Mouse (Mus musculus) forebrain, embryonic 12.5 days (tissue): ENCODE measurements at regions not wholly inside any gene's neighbourhood (a gene's known extent, or its start where the extent isn't known, plus 50 kb on each side); places are given as distances from the start of the nearest gene placed in this dataset.

Source experiments
- ATAC-seq: fragments of 200-750 bp; cut with Nextera tagmentation; 2 replicates; pipeline ENCODE4 v1.8.0; 2017; ENCODE audit warnings: moderate TSS enrichment; ENCODE audit not compliant: low FRiP score
- H3K27ac ChIP-seq: fragments of 300-500 bp; sonication (generic); 2 replicates; pipeline ENCODE4 v1.5.1; 2016; ENCODE audit warnings: mild to moderate bottlenecking
- H3K27me3 ChIP-seq: fragments of 300-500 bp; sonication (generic); 2 replicates; pipeline ENCODE4 v1.6.1; 2016; ENCODE audit warnings: mild to moderate bottlenecking
- H3K36me3 ChIP-seq: fragments of 300-500 bp; sonication (generic); replicated peaks from 2 replicates; pipeline ENCODE4 v1.6.1; 2016; ENCODE audit warnings: mild to moderate bottlenecking
- H3K4me1 ChIP-seq: fragments of 300-500 bp; sonication (generic); 2 replicates; pipeline ENCODE4 v1.6.1; 2016
- H3K4me2 ChIP-seq: fragments of 300-500 bp; sonication (generic); 2 replicates; pipeline ENCODE4 v1.6.1; 2016; ENCODE audit warnings: mild to moderate bottlenecking, moderate library complexity
- H3K4me3 ChIP-seq: fragments of 300-500 bp; sonication (generic); replicated peaks from 2 replicates; pipeline ENCODE4 v1.5.1; 2016; ENCODE audit warnings: mild to moderate bottlenecking
- H3K9ac ChIP-seq: fragments of 300-500 bp; sonication (generic); 2 replicates; pipeline ENCODE4 v1.6.1; 2016; ENCODE audit warnings: mild to moderate bottlenecking
- H3K9me3 ChIP-seq: fragments of 300-500 bp; sonication (generic); 2 replicates; pipeline ENCODE4 v1.6.1; 2016
- WGBS: fragments of 180-500 bp; shearing (Covaris S2); methylation state at CpG from one replicate; pipeline ENCODE4 v1.1.7; 2016; 5-methylcytosine and 5-hydroxymethylcytosine counted together

DNA sequence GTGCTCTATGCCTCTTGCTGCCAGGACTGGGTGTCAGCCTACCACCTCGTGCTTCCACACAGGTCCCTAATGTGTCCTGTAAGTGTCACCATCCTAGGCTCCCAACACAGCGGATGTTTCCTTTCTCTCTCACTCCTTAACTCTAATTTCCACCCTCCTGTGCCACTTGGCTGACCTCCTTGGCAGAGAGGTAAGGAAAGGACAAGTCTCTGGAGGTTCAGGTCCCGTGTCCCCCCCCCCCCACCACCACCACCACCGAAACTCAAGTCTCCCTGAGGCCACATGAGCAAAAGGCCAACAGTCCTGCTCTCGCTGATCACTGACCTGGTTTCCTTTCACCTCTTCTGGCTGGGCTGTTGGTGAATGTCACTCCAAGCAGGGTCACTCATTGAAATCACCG, 189.0 kb downstream of the Zfp36l1 start:
- no peak for ATAC-seq
- no peaks in the 10 kb centered on the region for H3K36me3 ChIP-seq
- no peaks in the 10 kb centered on the region; the same call in 1 of the 2 replicates for H3K9me3 ChIP-seq
- 81% methylated on average over 6 of the region's 6 CpGs for WGBS
- no peak overlapping the region for H3K4me2 ChIP-seq
- H3K9ac ChIP-seq: no peak overlapping the region
- peak overlapping the region; percentile 98 for H3K27ac ChIP-seq
- H3K4me1 ChIP-seq: peaks cover 77% of the 10 kb centered on the region
- H3K4me3 ChIP-seq: no peak overlapping the region
- H3K27me3 ChIP-seq: no peaks in the 10 kb centered on the region

DNA sequence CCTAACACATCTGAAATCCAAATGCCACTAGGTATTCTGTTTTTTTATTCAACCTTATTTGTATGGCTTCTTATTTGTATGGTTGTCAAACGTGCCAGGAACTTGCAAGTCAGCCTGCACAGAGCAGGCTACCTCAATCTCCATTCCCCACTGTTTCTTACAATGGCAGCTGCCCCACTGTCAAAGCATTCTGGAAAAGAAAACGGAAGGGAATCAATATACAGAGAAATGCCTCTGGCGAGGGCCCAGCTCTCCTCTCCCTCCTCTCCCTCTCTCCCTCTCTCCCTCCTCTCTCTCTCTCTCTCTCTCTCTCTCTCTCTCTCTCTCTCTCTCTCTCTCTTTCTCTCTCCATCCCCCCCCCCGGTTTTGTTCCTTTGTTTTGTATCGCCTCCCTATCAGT, 191.0 kb downstream of the Zfp36l1 start:
- Histone ChIP-seq H3K4me3 (no peak overlapping the region), H3K4me2 (no peak overlapping the region), H3K4me1 (peaks cover 74% of the 10 kb centered on the region), H3K36me3 (no peaks in the 10 kb centered on the region), H3K9me3 (no peaks in the 10 kb centered on the region; the same call in 1 of the 2 replicates), H3K27me3 (no peaks in the 10 kb centered on the region), H3K9ac (no peak overlapping the region), H3K27ac (peak overlapping the region; percentile 62)
- ATAC-seq: no peak
- WGBS: 22% methylated on average over 5 of the region's 5 CpGs

DNA sequence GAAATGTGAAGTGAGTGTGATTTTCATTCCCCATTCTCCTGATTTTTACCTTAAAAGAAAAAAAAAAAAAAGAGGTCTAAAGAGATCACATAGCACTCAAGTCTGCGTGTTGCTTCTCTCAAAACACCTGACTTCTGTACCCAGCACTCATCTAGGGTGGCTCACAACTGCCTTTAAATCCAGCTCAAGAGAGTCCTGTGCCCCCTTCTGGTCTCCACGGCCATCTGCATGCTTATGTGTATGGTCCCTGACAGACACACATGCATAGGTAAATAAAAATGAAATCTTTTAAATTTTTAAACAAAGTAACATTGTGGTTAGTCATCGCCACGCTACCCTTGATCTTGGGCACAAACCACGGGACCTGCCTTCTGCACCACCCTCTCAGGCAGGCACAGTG, 193.8 kb downstream of the Zfp36l1 start:
- Histone ChIP-seq H3K4me1 (peaks cover 46% of the 10 kb centered on the region), H3K27me3 (no peaks in the 10 kb centered on the region), H3K9ac (no peak overlapping the region), H3K4me3 (no peak overlapping the region), H3K9me3 (no peaks in the 10 kb centered on the region; the same call in 1 of the 2 replicates), H3K36me3 (no peaks in the 10 kb centered on the region), H3K4me2 (no peak overlapping the region), H3K27ac (0 out of 2 replicates have a peak overlapping the region, but pooled peaks have one; percentile 14)
- 77% methylated on average over 5 of the region's 5 CpGs for WGBS
- ATAC-seq: no peak

DNA sequence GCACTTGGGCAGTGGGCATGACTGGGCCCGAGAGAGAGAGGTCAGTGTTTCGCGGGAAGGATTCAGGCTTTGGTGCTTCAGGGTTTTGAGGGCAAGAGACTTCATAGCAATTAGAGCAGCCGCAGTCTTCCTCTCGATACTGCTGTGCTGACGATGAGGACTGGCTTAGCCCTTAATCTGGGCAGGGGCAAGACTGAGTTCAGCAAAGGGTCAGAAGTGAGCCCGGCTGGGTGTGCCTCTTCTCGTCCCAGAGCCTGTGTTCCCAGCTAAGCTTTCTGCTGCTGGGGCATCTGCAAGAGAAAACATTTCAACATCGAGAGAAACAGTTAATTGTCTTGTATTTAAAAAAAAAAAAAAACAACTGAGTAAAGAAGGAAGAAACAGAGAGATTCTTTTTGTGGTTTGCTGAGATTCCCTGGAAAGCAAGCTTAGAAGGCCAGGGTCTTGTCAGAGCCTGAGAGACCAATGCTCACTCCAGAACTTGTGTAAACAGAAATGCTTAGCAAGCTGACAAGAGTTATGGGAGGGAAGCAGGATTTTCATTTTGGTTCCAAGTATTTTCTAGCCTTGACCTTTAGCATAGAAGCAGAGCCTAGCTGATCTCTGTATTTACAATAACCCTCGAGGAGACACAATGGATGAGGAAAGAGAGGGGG, 195.1 kb downstream of the Zfp36l1 start:
- no peak overlapping the region for H3K4me2 ChIP-seq
- peaks cover 39% of the 10 kb centered on the region for H3K4me1 ChIP-seq
- H3K27ac ChIP-seq: no peak overlapping the region
- no peaks in the 10 kb centered on the region for H3K27me3 ChIP-seq
- ATAC-seq: no peak
- no peak overlapping the region for H3K9ac ChIP-seq
- H3K36me3 ChIP-seq: no peaks in the 10 kb centered on the region
- no peaks in the 10 kb centered on the region; the same call in 1 of the 2 replicates for H3K9me3 ChIP-seq
- no peak overlapping the region for H3K4me3 ChIP-seq
- WGBS: 35% methylated on average over 10 of the region's 10 CpGs

DNA sequence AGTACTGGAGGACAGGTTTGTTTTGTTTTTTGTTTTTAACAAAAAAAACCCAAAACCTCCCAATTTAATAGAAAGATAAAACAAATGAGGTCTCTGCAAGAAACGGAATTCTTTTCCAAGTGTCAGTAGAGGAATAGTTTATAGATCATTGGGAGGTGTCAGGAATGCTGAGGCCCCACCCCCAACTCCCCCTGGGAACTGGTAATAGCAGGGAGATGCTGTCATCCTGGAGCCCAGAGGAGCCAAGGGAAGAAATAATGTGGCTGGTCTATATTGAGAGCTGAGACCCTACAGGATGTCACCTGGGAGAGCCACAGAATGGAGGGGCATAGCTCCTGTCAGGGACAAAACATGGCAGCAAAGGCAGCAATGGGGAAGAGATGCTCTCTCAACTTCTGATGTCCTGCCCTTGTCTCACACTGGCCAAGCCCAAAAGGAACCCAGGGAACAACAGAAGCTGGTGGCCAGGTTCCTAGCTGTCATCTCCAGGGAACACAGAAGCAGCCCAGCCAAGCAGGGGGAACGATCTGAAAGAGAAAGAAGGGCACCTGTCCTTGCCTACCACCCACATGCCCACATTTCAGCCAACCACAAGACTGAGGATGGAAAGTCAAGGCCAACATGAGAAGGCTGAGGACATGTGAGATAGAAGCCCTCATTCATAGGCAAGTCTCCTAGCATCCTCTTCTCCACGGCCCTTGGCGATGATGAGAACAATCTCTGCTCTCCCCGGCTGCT, 195.7 kb downstream of the Zfp36l1 start:
- Histone ChIP-seq H3K4me1 (peaks cover 36% of the 10 kb centered on the region), H3K4me3 (no peak overlapping the region), H3K36me3 (no peaks in the 10 kb centered on the region), H3K27ac (no peak overlapping the region), H3K27me3 (no peaks in the 10 kb centered on the region), H3K9ac (no peak overlapping the region), H3K9me3 (no peaks in the 10 kb centered on the region; the same call in 1 of the 2 replicates), H3K4me2 (no peak overlapping the region)
- no peak for ATAC-seq
- 77% methylated on average over 5 of the region's 5 CpGs for WGBS

DNA sequence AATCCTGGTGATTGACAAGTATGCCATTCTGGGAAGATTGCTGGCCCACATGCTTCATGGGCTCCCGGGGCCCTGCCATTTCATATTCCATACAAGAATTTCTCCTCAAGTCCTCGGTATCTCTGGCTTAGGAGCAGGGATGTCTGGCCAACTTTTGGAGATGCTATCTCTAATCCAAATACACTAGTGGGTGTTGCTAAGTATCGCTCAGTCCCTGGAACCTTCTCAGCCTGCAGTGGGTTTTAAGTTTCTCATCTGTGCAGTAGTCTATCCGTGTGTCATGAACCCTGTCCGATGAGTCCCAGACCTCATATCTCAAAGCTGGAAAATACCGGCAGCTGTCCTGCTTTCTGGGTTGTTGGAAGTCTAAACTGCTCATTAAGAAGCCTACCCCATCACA, 198.9 kb downstream of the Zfp36l1 start:
- H3K4me2 ChIP-seq: no peak overlapping the region
- H3K36me3 ChIP-seq: no peaks in the 10 kb centered on the region
- no peaks in the 10 kb centered on the region for H3K9me3 ChIP-seq
- WGBS: 89% methylated on average over 6 of the region's 6 CpGs
- no peak overlapping the region for H3K9ac ChIP-seq
- no peak overlapping the region for H3K4me3 ChIP-seq
- H3K27ac ChIP-seq: no peak overlapping the region
- no peak for ATAC-seq
- H3K27me3 ChIP-seq: no peaks in the 10 kb centered on the region
- H3K4me1 ChIP-seq: peaks cover 41% of the 10 kb centered on the region

DNA sequence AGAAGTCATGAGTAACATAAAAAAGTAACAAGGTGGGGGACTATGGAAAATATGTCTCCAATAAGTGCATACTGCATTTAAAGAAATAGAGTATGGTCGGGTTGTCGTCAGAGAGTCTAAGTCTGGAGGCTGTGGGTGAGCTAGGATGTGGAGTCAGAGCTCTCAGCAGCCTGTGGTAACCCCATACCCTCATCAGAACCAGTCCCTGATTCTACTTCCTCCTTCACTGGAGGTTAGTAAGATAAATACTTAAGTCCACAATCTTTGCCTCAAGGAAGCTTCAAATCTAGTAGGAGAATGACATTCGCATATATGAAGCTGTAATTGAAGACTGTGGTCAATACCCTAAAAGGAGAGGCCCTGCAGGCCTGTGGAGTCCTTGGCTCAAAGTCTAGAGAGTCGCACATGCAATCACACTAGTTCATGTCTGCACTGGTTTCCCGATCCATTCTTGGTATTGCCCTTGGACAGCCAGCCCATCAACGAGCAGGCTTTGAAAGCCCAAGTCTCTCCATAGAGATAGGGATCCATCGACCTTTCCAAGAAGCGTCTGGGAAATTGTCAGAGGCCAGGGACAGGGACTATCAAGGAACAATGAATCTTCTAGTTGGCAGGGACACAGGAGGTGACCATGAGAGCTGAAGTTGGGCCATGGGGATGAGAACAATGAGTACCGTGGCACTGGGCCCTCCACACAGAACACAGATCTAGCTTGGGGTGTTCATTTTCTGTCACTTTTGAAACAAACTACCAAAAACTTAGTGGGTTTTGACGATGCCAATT, 200.3 kb downstream of the Zfp36l1 start:
- Histone ChIP-seq H3K9me3 (0 out of 2 replicates have a peak, but pooled peaks cover 3% of the 10 kb centered on the region), H3K4me2 (no peak overlapping the region), H3K36me3 (no peaks in the 10 kb centered on the region), H3K27me3 (no peaks in the 10 kb centered on the region), H3K9ac (no peak overlapping the region), H3K4me1 (peaks cover 32% of the 10 kb centered on the region), H3K27ac (peak overlapping the region; percentile 93), H3K4me3 (no peak overlapping the region)
- no peak for ATAC-seq
- 91% methylated on average over 10 of the region's 10 CpGs for WGBS

DNA sequence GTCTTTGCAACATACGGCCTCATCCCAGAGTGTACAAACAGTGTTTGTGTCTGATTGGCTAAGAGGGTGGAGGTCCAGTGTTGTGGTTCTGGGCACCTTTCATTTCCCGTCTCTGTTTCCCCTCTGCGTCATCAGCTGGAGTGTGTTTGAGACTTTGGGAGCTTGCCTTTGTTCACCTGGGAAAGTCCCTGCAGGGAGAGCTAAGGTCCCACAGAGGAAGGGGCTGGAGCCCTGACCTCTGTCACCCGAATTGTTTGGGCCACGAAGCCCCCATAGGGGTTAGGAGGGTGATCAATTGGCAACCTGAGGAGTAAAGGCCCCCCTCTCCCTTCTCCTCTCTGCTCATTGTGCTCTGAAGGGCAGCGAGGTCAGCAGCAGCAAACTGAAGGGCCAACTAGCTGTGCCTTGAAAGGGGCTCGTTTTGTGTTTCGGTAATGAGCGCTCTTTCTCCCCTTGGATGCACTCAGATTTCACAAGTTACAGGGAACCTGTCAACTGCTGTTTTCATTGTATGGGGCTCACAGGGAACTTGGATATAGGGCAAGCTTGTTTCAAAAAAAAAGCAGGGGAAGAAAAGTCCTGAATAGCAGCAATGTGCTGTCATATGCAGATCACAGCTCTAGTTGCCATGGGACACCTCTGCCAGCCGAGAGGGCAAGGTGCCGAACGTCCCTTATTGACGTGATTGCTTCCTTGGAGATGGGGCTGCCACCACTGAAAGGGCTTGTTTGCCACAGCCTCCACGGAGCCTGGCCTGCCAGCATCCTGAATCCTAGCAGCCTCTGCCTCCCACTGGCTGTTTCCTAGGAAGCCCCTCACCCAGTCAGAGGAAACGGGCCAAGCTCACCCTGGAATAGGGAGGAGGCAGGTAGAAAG, 201.7 kb downstream of the Zfp36l1 start:
- peaks cover 27% of the 10 kb centered on the region for H3K4me1 ChIP-seq
- H3K27me3 ChIP-seq: no peaks in the 10 kb centered on the region
- H3K9me3 ChIP-seq: 0 out of 2 replicates have a peak, but pooled peaks cover 3% of the 10 kb centered on the region
- no peak overlapping the region for H3K4me3 ChIP-seq
- H3K36me3 ChIP-seq: no peaks in the 10 kb centered on the region
- no peak overlapping the region; the same call in 1 of the 2 replicates for H3K4me2 ChIP-seq
- peak; percentile 77 for ATAC-seq
- H3K27ac ChIP-seq: peak overlapping the region; percentile 93
- H3K9ac ChIP-seq: no peak overlapping the region
- whole genome bisulfite sequencing: 4% methylated on average over 15 of the region's 15 CpGs

DNA sequence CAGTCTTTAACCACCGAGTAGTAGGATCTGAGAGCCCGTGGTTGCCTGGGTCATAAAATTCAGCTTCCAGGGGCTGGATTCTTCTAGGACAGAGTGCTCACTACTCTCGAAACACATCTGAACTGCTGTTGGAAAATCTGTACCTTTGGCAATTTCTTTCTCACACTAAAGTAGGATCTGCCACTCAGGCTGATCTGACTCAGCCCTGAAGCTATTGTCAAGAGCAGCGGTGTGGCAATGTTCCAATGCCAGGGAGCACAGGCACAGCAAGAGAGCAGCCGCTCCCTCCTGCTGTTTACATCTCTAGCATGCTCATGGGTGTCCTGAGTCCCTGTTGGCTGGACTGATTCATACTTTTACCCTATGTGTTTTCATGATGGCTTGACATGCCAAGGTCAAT, 205.2 kb downstream of the Zfp36l1 start:
- Histone ChIP-seq H3K4me3 (no peak overlapping the region), H3K4me1 (peaks cover 31% of the 10 kb centered on the region), H3K4me2 (no peak overlapping the region), H3K27ac (peak overlapping the region; percentile 14; the same call in 1 of the 2 replicates), H3K9me3 (0 out of 2 replicates have a peak, but pooled peaks cover 3% of the 10 kb centered on the region), H3K9ac (no peak overlapping the region), H3K36me3 (no peaks in the 10 kb centered on the region), H3K27me3 (no peaks in the 10 kb centered on the region)
- WGBS: 81% methylated on average over 5 of the region's 5 CpGs
- no peak for ATAC-seq

DNA sequence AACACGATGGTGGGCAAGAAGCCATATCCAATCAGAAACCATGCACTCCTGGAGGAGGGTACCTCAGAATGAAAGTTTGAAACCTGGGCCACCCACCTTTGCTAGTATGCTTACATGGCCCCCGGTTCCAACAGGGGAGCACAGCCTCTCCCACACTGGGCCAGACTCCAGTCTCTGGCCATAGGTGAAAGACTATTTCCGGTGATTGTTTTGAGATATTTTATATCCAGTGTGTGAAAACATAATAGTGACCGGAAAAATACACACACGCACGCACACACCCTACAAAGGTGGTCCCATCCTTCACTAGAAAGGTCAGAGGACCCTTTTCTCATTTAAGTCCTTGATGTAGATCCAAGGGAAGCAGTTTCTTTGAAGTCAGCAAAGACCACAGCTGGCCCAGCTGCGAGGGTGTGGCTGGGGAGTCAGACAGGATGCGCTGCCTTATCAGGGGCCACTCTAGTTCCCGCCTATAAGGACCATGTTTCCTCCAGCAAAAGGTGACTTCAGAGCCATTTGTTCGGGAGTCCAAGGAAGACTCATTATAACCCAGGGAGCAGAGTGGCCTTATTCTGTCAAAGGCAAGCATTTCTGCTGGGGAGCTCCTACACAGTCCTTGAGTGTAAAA, 206.0 kb downstream of the Zfp36l1 start:
- Histone ChIP-seq H3K36me3 (no peaks in the 10 kb centered on the region), H3K4me3 (no peak overlapping the region), H3K9ac (no peak overlapping the region), H3K4me2 (no peak overlapping the region), H3K27ac (0 out of 2 replicates have a peak overlapping the region, but pooled peaks have one; percentile 33), H3K4me1 (peaks cover 32% of the 10 kb centered on the region), H3K9me3 (0 out of 2 replicates have a peak, but pooled peaks cover 3% of the 10 kb centered on the region), H3K27me3 (no peaks in the 10 kb centered on the region)
- 91% methylated on average over 10 of the region's 10 CpGs for WGBS
- no peak for ATAC-seq
